Mouse (Mus musculus): ENCODE measurements around the gene Ucn2.

DNA sequence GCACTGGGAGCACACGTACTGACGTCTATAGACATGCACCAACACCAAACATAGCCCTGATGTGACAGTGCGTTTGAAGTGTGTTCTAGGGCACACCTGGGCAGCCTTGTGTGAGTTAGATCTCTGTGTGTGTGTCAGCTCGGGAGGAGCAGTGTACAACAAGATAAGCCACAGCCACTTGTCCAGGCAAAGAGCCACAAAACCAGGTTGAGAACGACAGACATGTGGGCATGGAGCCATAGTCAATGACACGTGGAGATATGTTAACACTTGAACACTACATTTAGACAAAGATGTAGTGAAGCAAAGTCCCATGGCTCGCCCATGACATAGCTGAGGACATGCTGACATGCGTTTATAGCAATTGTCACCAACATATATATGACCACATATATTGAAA lies 15.2 kb upstream of the Ucn2 start:
- no peak for TF ChIP-seq CTCF (IDR thresholded peaks at IDR 0.05; ENCODE audit: low read depth)
- peak; percentile 45; the same call in 1 of the 2 replicates for TF ChIP-seq EP300 (IDR thresholded peaks at IDR 0.05; ENCODE audit: low read depth)
